Mouse (Mus musculus) CH12.LX (cell line): ENCODE measurements around the gene Ell2.

Source experiments
- CTCF ChIP-seq, 2 experiments: IDR thresholded peaks in 1 of 2; conservative IDR thresholded peaks in 1 of 2; 2 replicates each; pipeline ENCODE4 v1.5.1; 2011 to 2012; ENCODE audit warnings: low read depth in 2 of 2, low read length in 2 of 2, improper control_type of control experiment in 1 of 2, inconsistent platforms in 1 of 2, mild to moderate bottlenecking in 1 of 2, moderate library complexity in 1 of 2
- E2F4 ChIP-seq: IDR thresholded peaks from 2 replicates; pipeline ENCODE4 v1.6.1; 2011; ENCODE audit warnings: low read depth, low read length, improper control_type of control experiment; ENCODE audit not compliant: insufficient replicate concordance
- POLR2A ChIP-seq: IDR thresholded peaks from 2 replicates; pipeline ENCODE4 v1.6.1; 2011; ENCODE audit warnings: low read depth, mild to moderate bottlenecking, improper control_type of control experiment, low read length
- SIN3A ChIP-seq: IDR thresholded peaks from 2 replicates; pipeline ENCODE4 v1.6.1; 2012; ENCODE audit warnings: low read length, improper control_type of control experiment, inconsistent platforms

- TF ChIP-seq SIN3A (no peak), POLR2A (no peak), E2F4 (no peak), CTCF (conservative IDR thresholded peaks at IDR 0.05 in 1 of 2, IDR thresholded peaks at IDR 0.05 in 1 of 2; ENCODE audit: low read depth in 2 of 2, low read length in 2 of 2) (no peak)
Measured at GRCm38 (mm10) chr13:75745328-75745727, 38.8 kb downstream of the Ell2 start.
